Mouse (Mus musculus) lung, postnatal 4 days (tissue): Measurements from ENCODE around the gene Prl3d1.
"Not testable (repeated sequence)": the region's sequence is repeated elsewhere in the genome, so short reads cannot be mapped to it uniquely, and the experiment has no call there.

ENCODE experiments used
- DNase-seq, 2 experiments: peaks; one replicate each; pipeline ENCODE4 v3.0.0; 2021

Gene Prl3d1

DNA sequence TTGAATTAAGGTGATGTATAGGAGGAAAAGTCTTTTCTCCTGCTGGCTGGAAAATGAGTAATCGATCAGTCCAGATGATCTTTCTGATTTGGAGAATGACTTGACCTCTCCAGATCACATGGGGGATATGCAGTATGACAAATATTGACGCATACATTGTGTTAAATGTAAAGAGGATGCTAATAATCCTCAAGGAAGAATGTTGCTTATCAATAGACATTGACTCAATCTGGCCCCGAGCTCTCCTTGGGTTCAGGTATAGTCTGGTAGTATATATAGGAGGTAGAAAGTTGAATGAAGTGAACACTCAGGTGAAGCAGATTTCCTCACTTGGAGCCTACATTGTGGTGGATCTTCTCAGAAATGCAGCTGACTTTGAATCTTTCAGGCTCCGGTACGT is at the start of gene Prl3d1:
Prl3d1 (plus strand) TSS at position 301 of the 400 bp plus-strand sequence.
- not testable (repeated sequence) for DNase-seq

DNA sequence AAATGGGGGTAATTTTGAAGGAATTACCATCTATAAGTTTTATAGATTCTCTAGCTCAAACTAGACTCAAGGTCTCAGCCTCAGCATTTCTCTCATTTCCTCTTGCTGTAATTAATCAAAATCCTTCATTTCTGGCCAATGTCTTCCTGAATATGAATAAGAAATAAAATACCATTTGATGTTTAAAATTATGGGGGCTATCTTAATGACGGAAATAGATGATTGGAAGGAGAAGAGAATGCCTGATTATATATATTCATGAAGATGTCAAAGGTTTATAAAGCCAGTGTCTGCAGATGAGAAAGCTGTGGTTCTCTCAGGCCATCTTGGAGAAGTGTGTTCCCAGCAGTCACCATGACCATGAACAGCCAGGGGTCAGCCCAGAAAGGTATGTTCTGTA is 36.7 kb upstream of the Prl3d1 start, which contains the start of gene Prl:
Prl (plus strand) TSS at position 301 of the 400 bp plus-strand sequence.
- no peak for DNase-seq

DNA sequence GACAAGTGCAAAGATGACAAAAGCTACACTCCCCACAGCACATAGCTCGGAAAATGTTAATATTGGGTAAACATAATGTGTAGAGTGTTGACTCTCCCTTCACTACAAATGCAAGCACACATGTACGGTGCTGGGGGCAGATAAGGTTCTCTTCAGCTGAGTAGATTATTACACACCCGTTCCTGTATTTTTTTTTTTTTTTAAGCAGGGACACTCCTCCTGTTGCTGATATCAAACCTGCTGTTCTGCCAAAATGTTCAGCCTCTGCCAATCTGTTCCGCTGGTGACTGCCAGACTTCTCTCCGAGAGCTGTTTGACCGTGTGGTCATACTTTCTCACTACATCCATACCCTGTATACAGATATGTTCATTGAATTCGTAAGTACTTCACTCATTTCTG is 34.8 kb upstream of the Prl3d1 start:
- no peak for DNase-seq

DNA sequence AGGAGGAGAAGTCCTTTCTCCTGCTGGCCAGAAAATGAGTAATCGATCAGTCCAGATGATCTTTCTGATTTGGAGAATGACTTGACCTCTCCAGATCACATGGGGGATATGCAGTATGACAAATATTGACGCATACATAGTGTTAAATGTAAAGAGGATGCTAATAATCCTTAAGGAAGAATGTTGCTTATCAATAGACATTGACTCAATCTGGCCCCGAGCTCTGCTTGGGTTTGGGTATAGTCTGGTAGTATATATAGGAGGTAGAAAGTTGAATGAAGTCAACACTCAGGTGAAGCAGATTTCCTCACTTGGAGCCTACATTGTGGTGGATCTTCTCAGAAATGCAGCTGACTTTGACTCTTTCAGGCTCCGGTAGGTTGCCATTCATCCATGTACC is 27.4 kb downstream of the Prl3d1 start, which contains the start of gene Prl3d2:
Prl3d2 (plus strand) TSS at position 301 of the 400 bp plus-strand sequence.
- not testable (repeated sequence) for DNase-seq

DNA sequence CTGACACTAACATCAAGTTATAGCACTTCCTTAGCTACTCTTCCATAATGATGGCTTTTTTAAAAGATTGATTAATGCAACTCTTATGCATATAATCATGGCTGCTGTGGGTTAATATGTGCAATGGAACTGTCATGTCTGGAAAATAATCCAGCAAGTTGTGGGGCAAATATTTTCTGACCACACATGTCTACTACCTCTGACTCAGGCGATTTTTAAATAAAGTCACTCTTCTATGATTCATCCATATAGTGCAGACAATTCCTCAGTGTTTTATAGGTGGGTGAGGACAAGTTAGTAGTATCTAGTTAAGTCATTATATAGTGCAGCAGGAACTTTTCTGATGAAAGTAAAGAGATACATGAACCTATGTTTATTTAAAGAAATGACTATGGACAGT is 54.3 kb downstream of the Prl3d1 start:
- no peak for DNase-seq
